Mouse (Mus musculus) C2C12 (cell line): ENCODE data around the gene C1qtnf5. TPM values are rescaled to one million over a fixed set of nuclear protein-coding genes. Genes with fewer than 3 reads are reported as not detected.

Experiments
- H3K27me3 ChIP-seq: one replicate; pipeline ENCODE4 v1.6.1; 2011; ENCODE audit not compliant: control insufficient read depth, insufficient read depth, insufficient read length
- H3K36me3 ChIP-seq: one replicate; pipeline ENCODE4 v1.6.1; 2011; ENCODE audit not compliant: control insufficient read depth, insufficient read depth
- H3K4me3 ChIP-seq: one replicate; pipeline ENCODE4 v1.5.1; 2011; ENCODE audit warnings: mild to moderate bottlenecking, control low read depth; ENCODE audit not compliant: poor library complexity, insufficient read depth, severe bottlenecking
- H3K79me2 ChIP-seq: one replicate; pipeline ENCODE4 v1.6.1; 2011; ENCODE audit not compliant: control insufficient read depth, insufficient read depth
- H3K79me3 ChIP-seq: one replicate; pipeline ENCODE4 v1.6.1; 2011; ENCODE audit warnings: low read depth, control low read depth
- H3ac ChIP-seq: one replicate; pipeline ENCODE3; 2011; ENCODE audit warnings: low read depth; ENCODE audit not compliant: control insufficient read depth, insufficient read length
- CEBPB ChIP-seq: IDR thresholded peaks from one replicate; pipeline ENCODE4 v1.6.1; 2011; ENCODE audit warnings: low read depth, mild to moderate bottlenecking, control low read depth, moderate library complexity
- CTCF ChIP-seq: IDR thresholded peaks from one replicate; pipeline ENCODE4 v1.5.1; 2011; ENCODE audit not compliant: control insufficient read depth, insufficient read depth, insufficient read length
- FOSL1 ChIP-seq: IDR thresholded peaks from one replicate; pipeline ENCODE4 v1.8.0; 2011; ENCODE audit warnings: mild to moderate bottlenecking, low read length; ENCODE audit not compliant: poor library complexity, insufficient read depth, severe bottlenecking
- MAX ChIP-seq: IDR thresholded peaks from one replicate; pipeline ENCODE4 v1.6.1; 2011; ENCODE audit warnings: mild to moderate bottlenecking, control low read depth
- MYOD1 ChIP-seq: IDR thresholded peaks from one replicate; pipeline ENCODE4 v1.6.1; 2011; ENCODE audit warnings: low read depth; ENCODE audit not compliant: control insufficient read depth, insufficient read length
- MYOG ChIP-seq: IDR thresholded peaks from one replicate; pipeline ENCODE4 v1.6.1; 2011; ENCODE audit not compliant: control insufficient read depth, insufficient read length; ENCODE audit errors: extremely low read depth
- USF1 ChIP-seq: IDR thresholded peaks from one replicate; pipeline ENCODE4 v1.6.1; 2011; ENCODE audit warnings: low read depth, mild to moderate bottlenecking, control low read depth, moderate library complexity
- polyA plus RNA-seq: library from polyadenylated mRNA; unstranded; fragments of >200 nt; fragmentation: generic; extraction: Trizol; gene quantifications from one replicate; pipeline ENCODE4 v1.2.1, GENCODE M21; 2012; ENCODE audit warnings: missing spikeins

C1qtnf5 gene
- polyA plus RNA-seq, 1 experiment: 0.15 TPM

DNA sequence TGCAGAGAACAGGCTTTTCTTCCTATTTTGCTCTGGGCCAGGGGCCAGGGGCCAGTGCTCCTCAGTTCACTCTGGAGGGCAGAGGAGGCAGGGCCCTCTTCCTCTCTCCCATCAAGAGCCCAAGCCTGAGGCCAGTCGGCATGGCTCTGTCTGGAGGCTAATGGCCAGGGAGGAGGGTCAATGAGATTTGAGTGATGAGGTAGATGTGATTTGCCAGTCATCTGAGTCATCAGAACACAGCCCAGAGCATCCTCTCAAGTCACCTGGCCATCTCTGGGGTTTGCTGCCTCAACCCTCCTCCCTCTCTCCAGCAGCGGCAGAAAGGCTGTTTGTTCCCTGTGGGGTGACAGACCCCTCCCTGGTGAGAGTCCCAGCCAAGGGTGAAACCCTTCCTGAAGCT lies 26.2 kb downstream of the C1qtnf5 start:
- no peak for TF ChIP-seq MYOD1
- no peak for TF ChIP-seq CEBPB
- TF ChIP-seq MYOG: no peak
- no peak for TF ChIP-seq CTCF
- TF ChIP-seq MAX: no peak
- no peak for TF ChIP-seq USF1
- no peak for TF ChIP-seq FOSL1
- no peaks in the 10 kb centered on the region for H3K79me2 ChIP-seq
- H3K79me3 ChIP-seq: no peaks in the 10 kb centered on the region
- H3ac ChIP-seq: no peak overlapping the region
- H3K36me3 ChIP-seq: no peaks in the 10 kb centered on the region
- H3K27me3 ChIP-seq: no peaks in the 10 kb centered on the region
- no peak overlapping the region for H3K4me3 ChIP-seq

DNA sequence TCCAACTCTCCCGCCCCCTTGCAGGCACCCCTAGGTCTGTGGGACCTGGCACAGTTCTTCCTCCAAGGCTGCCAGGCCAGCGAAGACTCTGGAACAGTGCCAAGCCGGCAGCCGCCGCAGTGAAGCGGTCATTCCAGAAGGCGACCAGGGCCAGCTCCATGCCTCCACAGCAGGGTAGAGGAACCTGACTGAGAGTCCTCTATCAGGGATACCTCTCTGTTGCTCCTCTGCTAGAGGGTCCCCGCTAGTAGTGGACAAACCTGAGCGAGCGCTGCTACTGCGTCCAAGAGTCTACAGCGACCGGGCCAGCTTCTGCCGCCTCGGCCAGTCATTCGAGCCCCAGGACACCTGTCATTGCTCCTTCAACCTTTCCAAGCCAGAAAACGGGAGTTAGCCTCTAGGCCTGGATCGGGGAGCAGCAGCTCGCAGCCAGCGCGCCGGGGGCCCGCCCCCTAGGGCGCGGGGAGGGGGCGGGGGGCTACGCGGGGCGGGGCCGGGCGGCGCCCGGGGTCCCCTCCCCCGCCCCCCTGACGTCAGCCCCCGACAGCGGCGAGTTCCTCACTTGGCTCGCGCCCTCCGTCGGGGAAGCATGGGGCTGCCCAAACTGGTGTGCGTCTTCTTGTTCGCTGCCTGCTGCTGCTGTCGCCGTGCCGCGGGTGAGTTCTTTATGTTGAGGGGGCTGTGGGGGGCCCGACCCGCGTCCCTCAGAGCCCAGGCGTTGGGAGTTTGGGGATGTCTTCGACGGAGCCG lies 27.2 kb downstream of the C1qtnf5 start, which contains the start of gene Mcam:
Mcam (plus strand) TSS at position 369 of the 750 bp plus-strand sequence.
- Histone ChIP-seq H3K36me3 (no peaks in the 10 kb centered on the region), H3K79me3 (no peaks in the 10 kb centered on the region), H3ac (peak within 1 kb of the TSS; percentile 33), H3K27me3 (no peaks in the 10 kb centered on the region), H3K4me3 (peak within 1 kb of the TSS; percentile 39), H3K79me2 (no peaks in the 10 kb centered on the region)
- TF ChIP-seq MYOD1 (peak; percentile 27), FOSL1 (no peak), MAX (no peak)

DNA sequence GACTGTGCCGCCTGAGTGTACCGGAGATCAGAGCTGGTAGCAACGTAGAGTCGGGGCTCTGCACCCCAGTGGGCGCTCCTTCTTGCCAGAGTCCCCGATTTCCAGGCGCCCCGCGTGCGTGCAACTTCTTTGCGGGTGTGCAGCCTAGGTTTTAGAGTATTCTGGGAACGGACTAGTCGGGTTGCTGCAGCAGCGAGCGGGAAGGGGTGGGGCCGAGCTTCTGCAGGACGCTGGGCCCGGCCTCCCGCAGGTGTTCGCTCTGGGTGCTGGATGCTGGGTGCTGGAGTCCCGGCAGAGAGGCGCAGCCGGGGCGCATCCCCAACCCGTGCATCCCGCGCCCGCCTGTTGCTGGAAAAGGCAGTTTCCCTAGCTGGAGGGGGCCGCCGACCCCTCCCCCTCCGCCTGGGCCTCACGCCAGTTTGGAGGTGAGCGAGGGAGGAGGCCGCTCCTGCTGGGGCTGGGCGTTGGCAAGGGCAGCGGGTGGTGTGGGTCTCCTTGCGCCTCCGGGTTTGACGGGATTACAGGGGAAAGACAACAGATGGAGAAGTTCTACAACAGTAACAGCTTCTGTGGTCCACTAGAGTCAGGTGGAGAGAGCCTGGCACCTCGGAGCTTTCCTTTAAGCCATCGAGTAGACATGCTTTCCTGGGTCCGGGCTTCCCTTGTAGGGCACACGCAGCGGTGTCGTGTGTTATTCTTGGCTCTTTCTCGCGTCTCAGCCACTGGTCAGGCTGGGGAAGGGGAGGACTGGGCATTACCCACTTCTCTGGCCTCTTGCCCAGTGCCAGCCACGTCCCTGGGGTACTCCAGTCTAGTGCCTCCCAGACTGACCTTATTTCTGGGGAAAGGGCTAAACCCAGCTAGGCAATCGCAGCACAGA lies 28.0 kb downstream of the C1qtnf5 start:
- no peaks in the 10 kb centered on the region for H3K79me3 ChIP-seq
- no peaks in the 10 kb centered on the region for H3K79me2 ChIP-seq
- no peaks in the 10 kb centered on the region for H3K27me3 ChIP-seq
- peak overlapping the region; percentile 39 for H3K4me3 ChIP-seq
- H3K36me3 ChIP-seq: no peaks in the 10 kb centered on the region
- H3ac ChIP-seq: peak overlapping the region; percentile 34
- TF ChIP-seq CTCF: no peak
- no peak for TF ChIP-seq MYOG
- TF ChIP-seq FOSL1: no peak
- no peak for TF ChIP-seq USF1
- TF ChIP-seq MAX: no peak
- TF ChIP-seq MYOD1: no peak
- no peak for TF ChIP-seq CEBPB

DNA sequence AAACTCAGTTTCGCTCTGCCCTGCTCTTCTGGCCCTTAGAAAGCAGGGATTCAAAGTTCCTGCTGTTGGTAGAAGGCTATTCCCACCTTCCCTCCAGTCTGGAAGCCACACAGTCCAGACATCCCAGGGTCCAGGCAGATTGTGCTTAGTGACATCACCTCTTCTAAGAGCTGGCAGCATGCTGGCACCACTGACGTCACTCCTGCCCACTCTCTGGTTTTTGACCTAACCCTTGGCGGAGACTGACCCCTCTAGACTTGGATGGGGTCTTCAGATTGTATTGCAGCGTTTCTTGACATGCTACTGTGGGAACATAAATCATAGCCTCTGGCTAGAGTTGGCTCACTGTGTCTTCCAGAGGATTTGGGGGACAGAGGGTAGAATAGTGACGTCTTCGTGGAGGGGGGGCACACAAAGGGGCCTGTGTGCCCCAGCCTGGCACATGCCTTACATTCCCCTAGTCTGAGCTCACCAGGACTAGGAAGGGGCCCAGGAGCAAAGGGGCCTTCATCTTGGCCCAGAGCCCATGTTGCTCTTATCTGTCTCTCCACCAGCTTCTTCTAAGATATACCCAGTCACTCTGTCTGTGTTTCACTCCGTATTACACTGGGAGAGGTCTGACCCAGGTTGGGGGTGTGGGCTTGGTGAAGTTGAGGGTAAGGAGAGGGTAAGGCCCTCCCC lies 28.8 kb downstream of the C1qtnf5 start:
- H3K79me2 ChIP-seq: no peaks in the 10 kb centered on the region
- peak overlapping the region; percentile 39 for H3K4me3 ChIP-seq
- H3K79me3 ChIP-seq: no peaks in the 10 kb centered on the region
- TF ChIP-seq USF1 (no peak), MAX (no peak), CTCF (no peak), CEBPB (no peak), MYOG (no peak), FOSL1 (no peak), MYOD1 (no peak)
- no peaks in the 10 kb centered on the region for H3K27me3 ChIP-seq
- H3K36me3 ChIP-seq: no peaks in the 10 kb centered on the region
- H3ac ChIP-seq: peak overlapping the region; percentile 34

DNA sequence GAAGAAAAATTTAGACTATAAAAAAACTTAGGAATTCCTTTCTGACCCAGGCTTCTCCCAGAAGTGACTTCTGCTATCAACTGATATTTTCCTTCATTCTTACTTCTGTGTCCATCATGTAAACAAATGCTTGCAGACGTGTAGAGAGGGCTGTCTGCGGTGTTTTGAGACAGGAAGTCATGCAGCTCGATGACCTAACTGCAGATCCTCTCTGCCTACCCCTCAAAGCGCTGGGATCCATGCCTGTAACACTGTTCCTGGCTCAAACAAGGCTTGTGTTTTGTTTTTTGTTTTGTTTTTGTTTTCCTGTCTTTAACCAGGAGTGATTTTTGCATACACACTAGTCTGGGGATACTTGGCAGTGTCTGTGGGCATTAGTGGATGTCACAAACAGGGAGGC lies 30.8 kb downstream of the C1qtnf5 start:
- H3K4me3 ChIP-seq: no peak overlapping the region
- no peak overlapping the region for H3ac ChIP-seq
- H3K27me3 ChIP-seq: no peaks in the 10 kb centered on the region
- H3K36me3 ChIP-seq: peaks cover 5% of the 10 kb centered on the region
- H3K79me2 ChIP-seq: no peaks in the 10 kb centered on the region
- TF ChIP-seq MYOD1: no peak
- no peak for TF ChIP-seq MYOG
- TF ChIP-seq CEBPB: no peak
- TF ChIP-seq USF1: no peak
- no peak for TF ChIP-seq CTCF
- H3K79me3 ChIP-seq: no peaks in the 10 kb centered on the region
